Mouse (Mus musculus): ENCODE results near the gene Atxn10. TPM values are rescaled to one million over a fixed set of nuclear protein-coding genes. Genes with fewer than 3 reads are reported as not detected.

Atxn10 gene
- polyA plus RNA-seq (2015; fragmentation: Nextera tagmentation; extraction: Ambion mirVana) = 182 and 213 TPM in 2 replicates

- Histone ChIP-seq H3K27me3 (no peaks in the 10 kb centered on the region), H3K27ac (peak within 1 kb of the TSS; percentile 99), H3K9ac (peak within 1 kb of the TSS; percentile 95), H3K4me3 (peak within 1 kb of the TSS; percentile 100), H3K4me2 (peak within 1 kb of the TSS; percentile 75), H3K36me3 (no peaks in the 10 kb centered on the region), H3K9me3 (replicated peaks) (no peaks in the 10 kb centered on the region), H3K4me1 (replicated peaks) (peaks cover 13% of the 10 kb centered on the region)
- ATAC-seq (replicated peaks; ENCODE audit: insufficient number of reproducible peaks, insufficient read depth, low FRiP score, low read depth) = 0 out of 2 replicates have a peak, but pooled peaks have one; percentile 5
- 18% methylated on average over 11 of the region's 19 CpGs for WGBS
These were observed at the start of gene Atxn10 for GRCm38 (mm10) chr15:85335671-85336300. Atxn10 (plus strand) TSS chr15:85336245.

- H3K9ac ChIP-seq = no peak overlapping the region
- H3K4me3 ChIP-seq = no peak overlapping the region
- H3K36me3 ChIP-seq = no peaks in the 10 kb centered on the region
- H3K27ac ChIP-seq = no peak overlapping the region
- no peaks in the 10 kb centered on the region for H3K27me3 ChIP-seq
- H3K4me2 ChIP-seq = no peak overlapping the region
- WGBS = 89% methylated on average over 3 of the region's 3 CpGs
- no peak for ATAC-seq (replicated peaks; ENCODE audit: insufficient number of reproducible peaks, insufficient read depth, low FRiP score, low read depth)
- peaks cover 15% of the 10 kb centered on the region for H3K4me1 ChIP-seq (replicated peaks)
- H3K9me3 ChIP-seq (replicated peaks) = no peaks in the 10 kb centered on the region
These were observed 41.4 kb upstream of the Atxn10 start for GRCm38 (mm10) chr15:85294632-85295031.

GRCm38 (mm10) chr15:85295544-85295943, 40.5 kb upstream of the Atxn10 start:
- no peaks in the 10 kb centered on the region for H3K27me3 ChIP-seq
- peaks cover 15% of the 10 kb centered on the region for H3K4me1 ChIP-seq (replicated peaks)
- H3K4me2 ChIP-seq = no peak overlapping the region
- 52% methylated on average over 8 of the region's 8 CpGs for WGBS
- no peaks in the 10 kb centered on the region for H3K36me3 ChIP-seq
- no peak overlapping the region for H3K9ac ChIP-seq
- no peaks in the 10 kb centered on the region for H3K9me3 ChIP-seq (replicated peaks)
- ATAC-seq (replicated peaks; ENCODE audit: insufficient number of reproducible peaks, insufficient read depth, low FRiP score, low read depth) = no peak
- H3K4me3 ChIP-seq = no peak overlapping the region
- no peak overlapping the region for H3K27ac ChIP-seq

GRCm38 (mm10) chr15:85295977-85296376, 40.1 kb upstream of the Atxn10 start:
- no peak for ATAC-seq (replicated peaks; ENCODE audit: insufficient number of reproducible peaks, insufficient read depth, low FRiP score, low read depth)
- no peak overlapping the region for H3K4me2 ChIP-seq
- no peak overlapping the region for H3K4me3 ChIP-seq
- H3K27me3 ChIP-seq = no peaks in the 10 kb centered on the region
- H3K36me3 ChIP-seq = no peaks in the 10 kb centered on the region
- H3K9me3 ChIP-seq (replicated peaks) = no peaks in the 10 kb centered on the region
- WGBS = 60% methylated on average over 2 of the region's 2 CpGs
- H3K4me1 ChIP-seq (replicated peaks) = peaks cover 15% of the 10 kb centered on the region
- H3K27ac ChIP-seq = no peak overlapping the region
- no peak overlapping the region for H3K9ac ChIP-seq

- Histone ChIP-seq H3K27ac (no peak overlapping the region), H3K27me3 (no peaks in the 10 kb centered on the region), H3K36me3 (no peaks in the 10 kb centered on the region), H3K4me2 (no peak overlapping the region), H3K4me3 (no peak overlapping the region), H3K4me1 (replicated peaks) (peaks cover 15% of the 10 kb centered on the region), H3K9ac (no peak overlapping the region), H3K9me3 (replicated peaks) (no peaks in the 10 kb centered on the region)
- 85% methylated on average over 3 of the region's 3 CpGs for WGBS
- ATAC-seq (replicated peaks; ENCODE audit: insufficient number of reproducible peaks, insufficient read depth, low FRiP score, low read depth) = no peak
These were observed 39.5 kb upstream of the Atxn10 start for GRCm38 (mm10) chr15:85296538-85296937.

GRCm38 (mm10) chr15:85298167-85298781, 37.8 kb upstream of the Atxn10 start:
- no peak for ATAC-seq (replicated peaks; ENCODE audit: insufficient number of reproducible peaks, insufficient read depth, low FRiP score, low read depth)
- Histone ChIP-seq H3K4me2 (peak overlapping the region; percentile 60), H3K36me3 (no peaks in the 10 kb centered on the region), H3K9ac (no peak overlapping the region), H3K4me1 (replicated peaks) (peaks cover 15% of the 10 kb centered on the region), H3K27me3 (no peaks in the 10 kb centered on the region), H3K27ac (no peak overlapping the region), H3K9me3 (replicated peaks) (no peaks in the 10 kb centered on the region), H3K4me3 (peak overlapping the region; percentile 24)
- 29% methylated on average over 17 of the region's 17 CpGs for WGBS

- no peaks in the 10 kb centered on the region for H3K27me3 ChIP-seq
- H3K4me2 ChIP-seq = no peak overlapping the region
- H3K9me3 ChIP-seq (replicated peaks) = no peaks in the 10 kb centered on the region
- H3K4me3 ChIP-seq = no peak overlapping the region
- no peak for ATAC-seq (replicated peaks; ENCODE audit: insufficient number of reproducible peaks, insufficient read depth, low FRiP score, low read depth)
- no peak overlapping the region for H3K9ac ChIP-seq
- H3K36me3 ChIP-seq = no peaks in the 10 kb centered on the region
- peaks cover 15% of the 10 kb centered on the region for H3K4me1 ChIP-seq (replicated peaks)
- H3K27ac ChIP-seq = no peak overlapping the region
- 77% methylated on average over 9 of the region's 9 CpGs for WGBS
These were observed 37.1 kb upstream of the Atxn10 start for GRCm38 (mm10) chr15:85298946-85299345.

GRCm38 (mm10) chr15:85303241-85303640, 32.8 kb upstream of the Atxn10 start:
- ATAC-seq (replicated peaks; ENCODE audit: insufficient number of reproducible peaks, insufficient read depth, low FRiP score, low read depth) = no peak
- Histone ChIP-seq H3K4me2 (no peak overlapping the region), H3K4me1 (replicated peaks) (peaks cover 5% of the 10 kb centered on the region), H3K27me3 (no peaks in the 10 kb centered on the region), H3K36me3 (no peaks in the 10 kb centered on the region), H3K27ac (no peak overlapping the region), H3K4me3 (no peak overlapping the region), H3K9me3 (replicated peaks) (no peaks in the 10 kb centered on the region), H3K9ac (no peak overlapping the region)
- 78% methylated on average over 4 of the region's 4 CpGs for WGBS

- H3K36me3 ChIP-seq = no peaks in the 10 kb centered on the region
- no peaks in the 10 kb centered on the region for H3K9me3 ChIP-seq (replicated peaks)
- no peak for ATAC-seq (replicated peaks; ENCODE audit: insufficient number of reproducible peaks, insufficient read depth, low FRiP score, low read depth)
- H3K27ac ChIP-seq = no peak overlapping the region
- H3K27me3 ChIP-seq = no peaks in the 10 kb centered on the region
- no peak overlapping the region for H3K4me2 ChIP-seq
- H3K4me1 ChIP-seq (replicated peaks) = no peaks in the 10 kb centered on the region
- H3K9ac ChIP-seq = no peak overlapping the region
- WGBS = 88% methylated on average over 4 of the region's 4 CpGs
- H3K4me3 ChIP-seq = no peak overlapping the region
These were observed 32.1 kb upstream of the Atxn10 start for GRCm38 (mm10) chr15:85303976-85304375.

GRCm38 (mm10) chr15:85307061-85307660, 28.9 kb upstream of the Atxn10 start:
- Histone ChIP-seq H3K27me3 (no peaks in the 10 kb centered on the region), H3K27ac (no peak overlapping the region), H3K9me3 (replicated peaks) (no peaks in the 10 kb centered on the region), H3K4me2 (no peak overlapping the region), H3K4me1 (replicated peaks) (no peaks in the 10 kb centered on the region), H3K36me3 (no peaks in the 10 kb centered on the region), H3K9ac (no peak overlapping the region), H3K4me3 (no peak overlapping the region)
- no peak for ATAC-seq (replicated peaks; ENCODE audit: insufficient number of reproducible peaks, insufficient read depth, low FRiP score, low read depth)
- WGBS = 92% methylated on average over 2 of the region's 2 CpGs

GRCm38 (mm10) chr15:85311058-85311657, 24.9 kb upstream of the Atxn10 start:
- Histone ChIP-seq H3K27me3 (peaks cover 30% of the 10 kb centered on the region), H3K4me1 (replicated peaks) (no peaks in the 10 kb centered on the region), H3K9ac (no peak overlapping the region), H3K4me3 (no peak overlapping the region), H3K4me2 (no peak overlapping the region), H3K27ac (no peak overlapping the region), H3K9me3 (replicated peaks) (no peaks in the 10 kb centered on the region), H3K36me3 (no peaks in the 10 kb centered on the region)
- WGBS = 72% methylated on average over 10 of the region's 10 CpGs
- ATAC-seq (replicated peaks; ENCODE audit: insufficient number of reproducible peaks, insufficient read depth, low FRiP score, low read depth) = no peak

All from heart, embryonic 15.5 days (tissue).